Mouse (Mus musculus) right cerebral cortex, postnatal 10 days (tissue): ENCODE measurements at regions not wholly inside any gene's neighbourhood (a gene's known extent, or its start where the extent isn't known, plus 50 kb on each side); places are given as distances from the start of the nearest gene placed in this dataset.

Experiments used
- DNase-seq, 2 experiments: peaks; one replicate each; pipeline ENCODE4 v3.0.0; 2021; ENCODE audit warnings: low spot score in 2 of 2

DNA sequence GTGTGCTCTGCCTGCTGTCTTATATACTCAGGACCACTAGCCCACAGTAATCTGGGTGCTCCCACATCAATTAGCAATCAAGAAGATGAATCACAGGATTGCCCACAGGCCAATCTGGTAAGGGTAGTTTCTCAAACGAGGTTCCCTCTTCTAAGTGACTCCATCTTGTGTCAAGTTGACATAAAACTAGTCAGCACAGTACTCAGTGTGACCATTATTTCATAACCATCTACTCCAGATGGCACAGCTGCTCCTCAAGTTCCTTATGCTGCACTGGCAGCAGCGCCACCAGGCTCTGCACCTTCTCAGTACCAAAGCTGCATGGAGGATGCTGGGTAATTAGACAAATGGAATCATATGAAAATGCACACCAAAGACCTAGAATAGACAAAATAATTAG is 175.6 kb upstream of the B3galt2 start:
- DNase-seq, result no peak

DNA sequence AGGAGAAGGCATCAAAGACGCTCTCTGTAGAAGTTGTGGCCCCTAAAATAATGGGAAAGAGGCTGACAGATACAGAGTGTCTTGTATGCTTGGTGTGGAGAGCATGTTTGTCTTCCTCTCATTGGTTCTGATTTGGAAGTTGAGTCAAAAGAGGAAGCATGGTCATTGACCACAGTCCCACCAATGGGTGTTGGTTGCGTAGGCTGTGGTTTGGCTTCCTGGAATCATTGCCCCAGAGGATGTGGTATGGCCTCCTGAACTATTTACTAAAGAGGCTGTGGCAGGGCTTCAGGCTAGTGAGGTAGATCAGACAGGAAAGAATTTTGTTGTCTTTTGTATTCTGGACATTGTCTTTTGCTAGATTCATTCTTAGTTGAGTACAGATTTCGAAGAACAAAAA is 174.4 kb upstream of the B3galt2 start:
- DNase-seq, result no peak

DNA sequence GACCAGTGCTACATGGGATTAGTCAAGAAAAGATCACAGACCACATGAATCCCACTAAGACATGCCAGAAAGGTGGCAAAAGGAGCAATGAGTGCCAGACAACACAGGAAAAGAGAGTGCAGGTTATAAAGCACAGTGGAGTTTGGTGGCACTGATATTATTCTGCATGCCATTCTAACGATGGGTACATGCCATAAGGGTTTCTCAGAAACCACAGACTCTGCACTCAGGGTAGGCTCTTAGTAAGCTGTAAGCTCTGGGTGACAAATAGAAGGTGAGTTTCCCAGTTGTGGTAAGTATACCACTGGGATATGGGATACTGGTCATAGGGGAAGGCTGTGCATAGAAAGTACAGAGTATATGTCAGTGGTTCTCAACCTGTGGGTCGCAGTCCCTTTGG is 165.1 kb upstream of the B3galt2 start:
- DNase-seq, result no peak

DNA sequence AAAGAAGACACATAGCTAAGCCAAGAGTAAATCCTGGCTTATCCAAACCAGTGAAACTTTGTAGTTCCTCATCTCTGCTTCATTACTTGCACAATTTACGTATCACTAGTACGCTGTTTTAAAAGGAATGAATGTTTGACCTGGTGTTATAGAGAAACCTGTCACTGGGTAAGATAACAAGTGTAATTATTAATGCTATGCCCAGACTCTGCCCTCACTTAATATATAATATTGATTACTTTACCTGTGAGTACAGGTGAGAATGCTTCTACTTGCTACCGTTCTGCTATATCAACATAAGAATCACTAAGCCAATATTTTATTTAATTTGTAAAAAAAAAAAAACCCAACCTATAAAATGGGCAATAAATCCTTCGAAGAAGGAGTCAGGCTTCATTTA is 157.1 kb upstream of the B3galt2 start:
- no peak for DNase-seq

DNA sequence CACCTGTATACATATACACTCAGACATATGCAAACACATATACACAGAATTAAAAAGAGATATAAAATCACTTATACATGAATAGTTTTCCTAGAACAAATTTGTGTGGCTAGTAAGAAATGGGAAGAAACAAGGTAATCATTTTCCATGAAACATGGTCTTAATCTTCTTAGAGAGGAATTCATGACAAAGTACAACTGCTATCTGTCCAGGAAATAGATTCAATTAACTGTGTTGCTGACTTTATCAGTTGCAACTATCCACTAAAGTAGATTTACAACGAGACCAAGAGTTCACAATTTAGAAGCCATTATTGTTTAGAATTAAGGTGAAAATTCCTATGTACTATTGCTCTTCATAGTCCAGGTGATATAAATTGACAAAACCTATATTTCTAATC is 155.5 kb upstream of the B3galt2 start:
- DNase-seq, result no peak

DNA sequence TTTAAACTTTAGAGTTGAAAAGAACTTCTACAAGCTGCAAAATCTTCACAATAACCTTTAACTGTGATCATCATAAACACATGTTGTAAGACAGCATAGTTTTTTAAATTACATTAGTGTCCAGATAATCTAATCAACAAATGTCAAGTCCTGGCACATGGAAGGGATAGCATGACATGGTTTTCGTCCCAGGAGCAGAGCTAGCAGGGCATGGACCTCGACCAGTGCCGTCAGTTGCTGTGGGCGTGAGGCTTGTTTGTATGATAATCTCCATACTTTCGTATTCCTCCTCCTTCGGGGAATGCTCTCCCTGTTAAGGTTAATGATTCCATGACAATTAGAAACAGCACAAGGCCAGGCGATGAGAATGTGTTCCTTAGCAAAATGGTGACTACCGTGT is 143.4 kb upstream of the B3galt2 start:
- no peak for DNase-seq

DNA sequence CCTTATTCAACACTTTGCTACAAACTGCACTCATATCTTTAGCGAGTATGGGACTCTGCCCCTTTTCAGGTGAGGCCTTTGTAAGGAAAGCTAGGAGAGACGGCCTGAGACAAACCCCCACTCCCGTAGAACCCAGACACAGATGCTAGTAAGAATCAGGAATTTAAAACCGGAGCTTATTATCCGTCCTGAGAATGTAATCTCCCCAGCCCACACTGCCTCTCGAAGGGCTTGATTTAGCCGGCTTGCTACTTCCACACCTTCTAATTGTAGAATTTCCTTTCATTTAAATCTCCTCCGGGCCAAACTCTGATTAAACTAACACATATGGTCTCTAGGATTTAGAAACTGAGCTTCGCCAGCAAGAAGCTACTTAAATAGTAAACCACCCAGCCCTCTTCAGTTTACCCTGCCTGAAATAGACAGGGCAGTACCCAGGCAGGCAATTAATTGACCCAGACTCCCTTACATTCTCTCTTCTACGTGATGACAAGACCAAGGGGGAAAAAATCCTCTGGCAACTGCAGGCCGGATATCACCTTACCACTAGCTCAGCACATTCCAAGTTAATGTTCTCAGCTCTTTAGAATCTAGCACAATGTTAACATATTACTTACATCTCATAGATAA is 136.9 kb upstream of the B3galt2 start:
- peak; percentile 46 to 74 for DNase-seq

DNA sequence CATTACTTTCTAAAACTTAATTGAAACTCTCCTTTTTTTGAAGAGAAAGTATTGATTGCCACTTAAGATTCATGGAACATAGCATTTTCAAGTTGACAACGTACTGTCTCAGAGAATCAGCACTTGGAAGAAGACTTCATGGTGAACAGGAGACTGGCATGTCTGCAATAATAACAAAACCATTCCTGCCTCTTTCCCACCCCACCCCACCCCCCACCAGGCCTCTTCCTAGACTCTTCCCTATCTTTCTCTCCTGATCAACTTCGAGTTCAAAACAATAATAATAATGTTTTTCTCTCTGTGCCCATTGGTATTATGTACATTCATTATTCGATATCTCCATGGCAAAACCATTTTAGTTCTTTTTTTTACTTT is 136.4 kb upstream of the B3galt2 start:
- DNase-seq, result no peak

DNA sequence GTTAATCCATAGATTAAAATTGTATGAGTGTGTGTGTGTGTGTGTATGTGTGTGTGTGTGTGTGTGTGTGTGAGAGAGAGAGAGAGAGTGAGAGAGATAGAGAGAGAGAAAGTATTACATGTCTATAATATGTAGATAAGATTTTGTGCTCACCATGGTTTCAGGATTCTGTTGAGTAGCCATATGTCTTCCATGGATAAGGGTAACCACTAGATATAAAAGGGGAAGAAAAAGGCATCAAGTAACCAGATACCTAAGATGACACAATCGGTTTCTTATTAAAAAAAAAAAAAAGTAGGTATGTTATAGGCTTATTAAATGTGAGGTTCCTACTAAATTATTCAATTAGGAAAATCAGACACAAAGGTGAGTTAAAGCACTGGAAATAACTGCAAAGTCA is 135.1 kb upstream of the B3galt2 start:
- DNase-seq, result no peak

DNA sequence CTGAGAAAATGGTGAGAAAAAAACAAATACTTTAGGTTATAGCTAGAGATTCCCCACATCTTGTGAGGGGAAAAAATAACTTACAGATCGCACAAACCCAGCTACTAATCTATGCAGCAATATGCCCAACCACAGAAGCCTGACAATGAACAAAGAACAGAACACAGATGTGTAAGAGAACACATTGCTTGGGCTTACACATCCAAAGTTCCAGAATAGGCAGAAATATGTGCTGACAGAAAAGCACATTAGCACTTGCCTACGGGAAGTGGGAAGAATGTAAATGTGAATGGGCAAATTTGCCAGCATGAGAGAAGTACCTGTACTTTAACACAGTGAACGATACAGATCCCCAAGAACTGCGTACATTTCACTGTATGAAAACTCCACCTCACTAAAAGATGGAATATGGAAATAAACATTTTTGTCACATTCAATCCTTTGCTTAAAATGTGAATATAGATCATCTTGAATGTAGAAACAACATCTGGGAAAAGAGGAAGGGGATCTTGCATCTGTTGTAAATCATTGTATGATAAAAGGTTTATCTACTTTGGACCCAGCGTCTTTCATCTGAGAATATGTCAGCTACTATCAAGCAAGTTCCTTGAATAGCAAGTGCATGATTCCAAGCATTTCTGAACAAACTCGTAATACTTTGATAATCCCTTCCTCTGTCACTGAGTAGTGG is 116.5 kb upstream of the B3galt2 start:
- DNase-seq, result no peak

DNA sequence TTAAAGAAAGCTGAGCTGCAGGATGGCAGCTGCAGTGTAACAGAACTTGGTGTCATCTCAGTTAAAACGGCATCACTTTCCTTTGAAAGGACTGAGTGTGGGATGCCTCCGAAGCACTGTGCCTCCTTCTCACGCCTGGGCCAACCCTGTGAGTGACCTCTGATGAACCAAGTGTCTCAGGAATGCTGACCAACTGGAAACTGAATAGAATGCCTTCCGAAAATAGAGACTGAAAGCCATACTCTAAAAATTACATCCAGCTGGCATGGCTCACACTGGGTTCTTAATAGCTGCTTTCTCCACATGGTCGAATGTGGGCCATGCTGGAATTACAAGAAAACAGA is 116.0 kb upstream of the B3galt2 start:
- peak; percentile 24 to 36 for DNase-seq

- no peak for DNase-seq
These were observed 100.2 kb upstream of the B3galt2 start for GRCm38 (mm10) chr1:143540223-143540622.

DNA sequence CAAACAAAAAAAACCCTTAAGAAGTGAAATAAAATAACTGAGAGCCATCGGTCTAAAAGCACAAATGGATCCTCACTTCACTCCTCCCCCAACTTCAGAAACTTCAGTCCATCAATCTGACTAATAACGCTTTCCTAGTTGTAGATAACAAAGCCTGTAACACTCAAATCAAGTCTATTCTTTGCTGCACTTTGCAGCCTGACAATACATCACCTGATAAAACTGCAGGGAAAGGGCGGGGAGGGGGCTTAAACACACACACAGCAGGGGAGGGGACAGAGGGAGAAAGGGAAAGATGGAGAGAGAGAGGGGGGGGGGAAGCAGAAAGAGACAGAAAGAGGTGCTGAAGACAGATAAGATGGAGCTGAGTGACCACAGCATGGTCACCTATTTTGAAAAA is 99.8 kb upstream of the B3galt2 start:
- no peak for DNase-seq
